Mouse (Mus musculus) stomach, postnatal 0 days (tissue): ENCODE data around the gene Abca16.

Experiments used
- CTCF ChIP-seq: IDR thresholded peaks from 2 replicates; pipeline ENCODE4 v1.5.1; 2016; ENCODE audit warnings: antibody characterized with exemption, low read depth, mild to moderate bottlenecking, moderate library complexity
- EP300 ChIP-seq: optimal IDR thresholded peaks from 2 replicates; pipeline ENCODE3; 2016; ENCODE audit warnings: antibody characterized with exemption

DNA sequence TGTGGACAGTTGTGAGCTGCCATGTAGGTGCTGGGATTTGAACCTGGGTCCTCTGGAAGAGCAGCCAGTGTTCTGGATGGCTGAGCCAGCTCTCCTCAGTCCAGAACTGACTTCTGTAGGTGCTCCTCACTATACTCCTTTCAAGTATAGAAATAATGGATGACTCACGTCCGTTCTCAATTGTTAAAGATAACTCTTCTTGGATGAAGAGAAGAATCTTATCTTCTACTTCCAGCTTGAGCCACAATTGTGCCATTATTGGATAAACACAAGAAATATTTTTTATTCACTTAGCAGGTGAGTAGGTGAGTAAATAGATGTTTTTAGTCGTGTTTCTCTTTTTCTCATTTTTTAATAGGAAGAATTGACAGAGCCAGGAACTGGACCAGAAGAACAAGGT lies 167.1 kb downstream of the Abca16 start:
- TF ChIP-seq CTCF, result no peak
- no peak for TF ChIP-seq EP300
